Mouse (Mus musculus): ENCODE data around the gene Zeb2. TPM values are rescaled to one million over a fixed set of nuclear protein-coding genes. Genes with fewer than 3 reads are reported as not detected.

Zeb2 gene
- polyA plus RNA-seq, 2 experiments from 2014 or later: 0.71 to 0.83 TPM

Other genes starting within 250 kb of the Zeb2 start
- 10 to 100 TPM; 16.2 to 16.6 TPM for gene Gtdc1, start 189.7 kb downstream of the Zeb2 start, polyA plus RNA-seq (2017; shearing (Covaris generic))